Comparison of ENCODE assay signal across 8 mouse cellular contexts in genomic region chr2:27690714-27691113, GRCm38 (mm10). TPM values are rescaled to one million over a fixed set of nuclear protein-coding genes. Genes with fewer than 3 reads are reported as not detected.
DNase-seq lines count a peak whose midpoint lies in the region; ATAC-seq and TF ChIP-seq lines count a peak whose summit lies in the region.

No protein-coding gene starts in this region.

- H3K9ac ChIP-seq in intestine, embryonic 14.5 days (ENCODE audit: low read length) = no peak overlapping the region
- no peak overlapping the region for H3K9ac ChIP-seq in intestine, postnatal 0 days (ENCODE audit: low read depth, low read length)
- no peak overlapping the region for H3K9ac ChIP-seq in heart, postnatal 0 days (replicated peaks; ENCODE audit: low read depth, low read length)
- no peak overlapping the region for H3K9ac ChIP-seq in limb, embryonic 11.5 days (ENCODE audit: low read length)
- H3K9ac ChIP-seq in neural tube, embryonic 15.5 days (replicated peaks) = no peak overlapping the region

- no peak overlapping the region for H3K4me3 ChIP-seq in intestine, embryonic 14.5 days (ENCODE audit: low read depth, low read length)
- no peak overlapping the region for H3K4me3 ChIP-seq in intestine, postnatal 0 days (ENCODE audit: low read depth, low read length)
- no peak overlapping the region for H3K4me3 ChIP-seq in heart, postnatal 0 days (ENCODE audit: low read depth, low read length)
- H3K4me3 ChIP-seq in limb, embryonic 11.5 days (ENCODE audit: low read depth, low read length) = no peak overlapping the region
- no peak overlapping the region for H3K4me3 ChIP-seq in neural tube, embryonic 15.5 days (replicated peaks)

- DNase-seq in intestine, embryonic 14.5 days (ENCODE audit: low spot score) = no peak
- peak; percentile 67 for DNase-seq in heart, postnatal 0 days (ENCODE audit: low spot score)
- no peak for DNase-seq in limb, embryonic 11.5 days (ENCODE audit: low spot score)
- DNase-seq in layer of hippocampus, adult 8-10 months (ENCODE audit: low spot score in 2 of 2) = no peak
- no peak for DNase-seq in frontal cortex, postnatal 14 days (ENCODE audit: low spot score in 2 of 2)
- DNase-seq in frontal cortex, postnatal 25 days (ENCODE audit: low spot score in 2 of 2) = no peak

- no peak for TF ChIP-seq CTCF in intestine, postnatal 0 days (IDR thresholded peaks at IDR 0.05; ENCODE audit: low read depth)
- no peak for TF ChIP-seq CTCF in heart, postnatal 0 days (IDR thresholded peaks at IDR 0.05; ENCODE audit: low read depth)

- H3K4me2 ChIP-seq in intestine, embryonic 14.5 days (ENCODE audit: low read length) = no peak overlapping the region
- no peak overlapping the region for H3K4me2 ChIP-seq in intestine, postnatal 0 days (replicated peaks; ENCODE audit: low read depth)
- 0 out of 2 replicates have a peak overlapping the region, but pooled peaks have one; percentile 3 for H3K4me2 ChIP-seq in heart, postnatal 0 days (ENCODE audit: low read depth, low read length)
- no peak overlapping the region for H3K4me2 ChIP-seq in limb, embryonic 11.5 days (ENCODE audit: low read depth, severe bottlenecking)
- H3K4me2 ChIP-seq in neural tube, embryonic 15.5 days = no peak overlapping the region

- no peak for TF ChIP-seq EP300 in heart, postnatal 0 days (IDR thresholded peaks at IDR 0.05; ENCODE audit: low read depth)

- H3K36me3 ChIP-seq in intestine, embryonic 14.5 days (ENCODE audit: control insufficient read depth, insufficient read depth, low read length) = no peaks in the 10 kb centered on the region
- H3K36me3 ChIP-seq in intestine, postnatal 0 days (ENCODE audit: control insufficient read depth, insufficient read depth) = no peaks in the 10 kb centered on the region
- H3K36me3 ChIP-seq in heart, postnatal 0 days (replicated peaks; ENCODE audit: control insufficient read depth, insufficient read depth, low read length) = no peaks in the 10 kb centered on the region
- H3K36me3 ChIP-seq in limb, embryonic 11.5 days (ENCODE audit: control insufficient read depth, insufficient read depth, low read length) = no peaks in the 10 kb centered on the region
- H3K36me3 ChIP-seq in neural tube, embryonic 15.5 days = no peaks in the 10 kb centered on the region

- H3K27ac ChIP-seq in intestine, embryonic 14.5 days (ENCODE audit: low read depth) = peak overlapping the region; percentile 33
- H3K27ac ChIP-seq in intestine, postnatal 0 days (ENCODE audit: low read depth, low read length) = no peak overlapping the region
- H3K27ac ChIP-seq in heart, postnatal 0 days (ENCODE audit: low read depth) = peak overlapping the region; percentile 75
- H3K27ac ChIP-seq in limb, embryonic 11.5 days (replicated peaks; ENCODE audit: low read depth, low read length) = peak overlapping the region; percentile 18; the same call in 1 of the 2 replicates
- peak overlapping the region; percentile 45 for H3K27ac ChIP-seq in neural tube, embryonic 15.5 days (replicated peaks)

- peaks cover 30% of the 10 kb centered on the region for H3K4me1 ChIP-seq in intestine, embryonic 14.5 days (replicated peaks; ENCODE audit: control insufficient read depth, insufficient read depth, low read length)
- H3K4me1 ChIP-seq in intestine, postnatal 0 days (replicated peaks; ENCODE audit: control insufficient read depth, insufficient read depth, low read length) = peaks cover 36% of the 10 kb centered on the region
- H3K4me1 ChIP-seq in heart, postnatal 0 days (ENCODE audit: control insufficient read depth, insufficient read depth) = peaks cover 83% of the 10 kb centered on the region
- peaks cover 12% of the 10 kb centered on the region; the same call in 1 of the 2 replicates for H3K4me1 ChIP-seq in limb, embryonic 11.5 days (ENCODE audit: control insufficient read depth, insufficient read depth, low read length)
- H3K4me1 ChIP-seq in neural tube, embryonic 15.5 days = peaks cover 24% of the 10 kb centered on the region

- 52% methylated on average over 5 of the region's 5 CpGs for WGBS in intestine, embryonic 14.5 days
- WGBS in intestine, postnatal 0 days = 57% methylated on average over 5 of the region's 5 CpGs
- 63% methylated on average over 5 of the region's 5 CpGs for WGBS in heart, postnatal 0 days
- 58% methylated on average over 5 of the region's 5 CpGs for WGBS in limb, embryonic 11.5 days
- WGBS in neural tube, embryonic 15.5 days = 23% methylated on average over 5 of the region's 5 CpGs

- H3K27me3 ChIP-seq in intestine, embryonic 14.5 days (replicated peaks; ENCODE audit: control insufficient read depth, insufficient read depth, low read length) = no peaks in the 10 kb centered on the region
- H3K27me3 ChIP-seq in intestine, postnatal 0 days (replicated peaks; ENCODE audit: control insufficient read depth, insufficient read depth, low read length) = no peaks in the 10 kb centered on the region
- H3K27me3 ChIP-seq in heart, postnatal 0 days (ENCODE audit: control insufficient read depth, insufficient read depth, low read length) = no peaks in the 10 kb centered on the region
- H3K27me3 ChIP-seq in limb, embryonic 11.5 days (ENCODE audit: control insufficient read depth, insufficient read depth, low read length) = no peaks in the 10 kb centered on the region
- H3K27me3 ChIP-seq in neural tube, embryonic 15.5 days (replicated peaks) = no peaks in the 10 kb centered on the region

- ATAC-seq in intestine, embryonic 14.5 days (replicated peaks; ENCODE audit: low FRiP score, low TSS enrichment, low read depth) = no peak
- no peak for ATAC-seq in intestine, postnatal 0 days
- peak; percentile 28; the same call in 1 of the 2 replicates for ATAC-seq in heart, postnatal 0 days (ENCODE audit: insufficient read depth, low read depth)
- ATAC-seq in limb, embryonic 11.5 days (ENCODE audit: insufficient number of reproducible peaks, low FRiP score, low TSS enrichment, low read depth) = no peak
- no peak for ATAC-seq in neural tube, embryonic 15.5 days (ENCODE audit: low FRiP score)

- H3K9me3 ChIP-seq in intestine, embryonic 14.5 days (ENCODE audit: control insufficient read depth, low read length) = no peaks in the 10 kb centered on the region
- H3K9me3 ChIP-seq in intestine, postnatal 0 days (ENCODE audit: control insufficient read depth) = no peaks in the 10 kb centered on the region
- H3K9me3 ChIP-seq in heart, postnatal 0 days (replicated peaks; ENCODE audit: control insufficient read depth, low read length) = no peaks in the 10 kb centered on the region
- H3K9me3 ChIP-seq in limb, embryonic 11.5 days (ENCODE audit: control insufficient read depth, low read length) = no peaks in the 10 kb centered on the region
- H3K9me3 ChIP-seq in neural tube, embryonic 15.5 days (replicated peaks) = no peaks in the 10 kb centered on the region

RNA-seq across cellular contexts. Expression of gene Rxra, which starts 14.5 kb away (rescaled TPM):
- polyA plus RNA-seq in intestine, embryonic 14.5 days (2014; fragmentation: Nextera tagmentation; extraction: Ambion mirVana) = 8.3 and 9.2 TPM in 2 replicates
- polyA plus RNA-seq in intestine, postnatal 0 days (2015; fragmentation: Nextera tagmentation; extraction: Ambion mirVana) = 9.0 and 10.2 TPM in 2 replicates
- 56.9 and 81.7 TPM in 2 replicates for total RNA-seq in heart, postnatal 0 days (2014; rRNA removed; ENCODE audit: low replicate concordance)
- 4.9 and 5.5 TPM in 2 replicates for polyA plus RNA-seq in heart, postnatal 0 days (2015; fragmentation: Nextera tagmentation; extraction: Ambion mirVana)
- 8.7 TPM in 2 replicates for polyA plus RNA-seq in limb, embryonic 11.5 days (2014; fragmentation: Nextera tagmentation; extraction: Ambion mirVana)
- 3.6 and 5.1 TPM in 2 replicates for polyA plus RNA-seq in neural tube, embryonic 15.5 days (2015; fragmentation: Nextera tagmentation; extraction: Ambion mirVana)
- total RNA-seq in layer of hippocampus, adult 8-10 months (2022) = 10 to 100 TPM; 31.6 to 33.9 (median 32.9) TPM
